Mouse (Mus musculus): Measurements from ENCODE around the gene March10.

DNA sequence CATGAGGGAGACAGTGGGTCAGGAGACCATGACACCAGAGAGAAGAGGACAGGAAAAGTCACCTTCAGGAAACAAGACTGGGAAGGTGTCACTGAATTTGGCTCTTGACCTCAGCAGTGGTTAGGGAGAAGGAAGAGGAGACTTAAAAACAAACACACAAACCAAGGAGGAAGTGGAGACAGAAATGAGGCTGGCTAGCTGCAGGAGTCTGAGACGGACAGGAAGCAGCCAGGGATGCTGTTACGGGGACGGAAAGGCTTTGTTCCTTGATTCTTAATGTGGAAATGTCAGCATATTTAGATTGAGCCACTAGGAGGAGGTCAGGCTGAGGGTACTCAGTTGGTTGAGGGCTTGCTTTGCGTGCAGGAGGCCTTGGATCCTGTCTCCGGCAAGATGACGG lies 8.9 kb downstream of the March10 start:
- TF ChIP-seq EP300 (optimal IDR thresholded peaks at IDR 0.05) (no peak), CTCF (IDR thresholded peaks at IDR 0.05; ENCODE audit: low read depth) (no peak)

Measured in stomach, postnatal 0 days (tissue).